Mouse (Mus musculus) ES-E14 (cell line): Measurements from ENCODE around the gene Vsnl1. TPM values are rescaled to one million over a fixed set of nuclear protein-coding genes. Genes with fewer than 3 reads are reported as not detected.

Source experiments
- DNase-seq: peaks from one replicate; pipeline ENCODE4 v3.0.0-alpha.2; 2013; ENCODE audit warnings: low read depth, low spot score
- H3K27ac ChIP-seq: 2 replicates; pipeline ENCODE4 v1.5.1; 2012; ENCODE audit warnings: low read depth, mild to moderate bottlenecking, low read length, moderate library complexity, mixed read lengths; ENCODE audit not compliant: poor library complexity, insufficient read depth, severe bottlenecking
- H3K36me3 ChIP-seq: 2 replicates; pipeline ENCODE4 v1.6.1; 2012; ENCODE audit warnings: mild to moderate bottlenecking, low read length, moderate library complexity, mixed read lengths; ENCODE audit not compliant: control insufficient read depth, poor library complexity, insufficient read depth, severe bottlenecking
- H3K4me1 ChIP-seq, 2 experiments: fragments of 150-350 bp in 1 of 2; sonication (generic) in 1 of 2; 2 replicates each; pipeline ENCODE4 v1.6.1; 2012; ENCODE audit warnings: low read length in 2 of 2, mild to moderate bottlenecking in 1 of 2, mixed read lengths in 1 of 2; ENCODE audit not compliant: control insufficient read depth in 2 of 2, insufficient read depth in 2 of 2, poor library complexity in 1 of 2
- H3K4me3 ChIP-seq, 2 experiments: fragments of 150-350 bp in 1 of 2; sonication (generic) in 1 of 2; 2 replicates each; pipeline ENCODE4 v1.5.1; 2012; ENCODE audit warnings: low read length in 2 of 2, low read depth in 1 of 2, mild to moderate bottlenecking in 1 of 2, mixed read lengths in 1 of 2; ENCODE audit not compliant: insufficient read depth in 1 of 2, poor library complexity in 1 of 2, severe bottlenecking in 1 of 2
- H3K9ac ChIP-seq: 2 replicates; pipeline ENCODE4 v1.6.1; 2012; ENCODE audit warnings: low read depth, mild to moderate bottlenecking, low read length, mixed read lengths; ENCODE audit not compliant: poor library complexity, insufficient read depth, severe bottlenecking
- H3K9me3 ChIP-seq: fragments of 150-350 bp; sonication (generic); 2 replicates; pipeline ENCODE4 v1.6.1; 2012; ENCODE audit warnings: low read depth, mild to moderate bottlenecking, low read length; ENCODE audit not compliant: control insufficient read depth, insufficient read depth
- CHD2 ChIP-seq: IDR thresholded peaks from 2 replicates; pipeline ENCODE4 v1.6.1; 2014; ENCODE audit warnings: mild to moderate bottlenecking, low read depth, low read length, inconsistent platforms
- HCFC1 ChIP-seq: IDR thresholded peaks from 2 replicates; pipeline ENCODE4 v1.6.1; 2012; ENCODE audit warnings: low read length, inconsistent platforms, borderline replicate concordance; ENCODE audit not compliant: insufficient read depth
- MAFK ChIP-seq: IDR thresholded peaks from 2 replicates; pipeline ENCODE4 v1.6.1; 2014; ENCODE audit warnings: mild to moderate bottlenecking, low read depth, low read length, inconsistent platforms; ENCODE audit not compliant: insufficient read depth
- ZC3H11A ChIP-seq: IDR thresholded peaks from 2 replicates; pipeline ENCODE4 v1.6.1; 2012; ENCODE audit warnings: low read depth, mild to moderate bottlenecking, inconsistent platforms, low read length, borderline replicate concordance
- ZNF384 ChIP-seq: IDR thresholded peaks from 2 replicates; pipeline ENCODE4 v1.6.1; 2012; ENCODE audit warnings: low read depth, low read length, inconsistent platforms
- in situ Hi-C, 2 experiments: fragments of 600-800 bp; cut with MboI; formaldehyde crosslinking; loops; one replicate each; pipeline ENCODE4 v1.15.1; 2025; ENCODE audit warnings: low sequenced_read_pairs in 2 of 2, inconsistent platforms in 1 of 2; ENCODE audit not compliant: unreplicated experiment in 2 of 2
- total RNA-seq: library from RNA; depleted of rRNA; stranded (reverse); fragments of 300-350 nt; gene quantifications from 2 replicates; pipeline ENCODE4 v1.2.3, GENCODE M21; 2012; rRNA removed

Vsnl1 gene
- total RNA-seq, result not detected in 2 replicates

DNA sequence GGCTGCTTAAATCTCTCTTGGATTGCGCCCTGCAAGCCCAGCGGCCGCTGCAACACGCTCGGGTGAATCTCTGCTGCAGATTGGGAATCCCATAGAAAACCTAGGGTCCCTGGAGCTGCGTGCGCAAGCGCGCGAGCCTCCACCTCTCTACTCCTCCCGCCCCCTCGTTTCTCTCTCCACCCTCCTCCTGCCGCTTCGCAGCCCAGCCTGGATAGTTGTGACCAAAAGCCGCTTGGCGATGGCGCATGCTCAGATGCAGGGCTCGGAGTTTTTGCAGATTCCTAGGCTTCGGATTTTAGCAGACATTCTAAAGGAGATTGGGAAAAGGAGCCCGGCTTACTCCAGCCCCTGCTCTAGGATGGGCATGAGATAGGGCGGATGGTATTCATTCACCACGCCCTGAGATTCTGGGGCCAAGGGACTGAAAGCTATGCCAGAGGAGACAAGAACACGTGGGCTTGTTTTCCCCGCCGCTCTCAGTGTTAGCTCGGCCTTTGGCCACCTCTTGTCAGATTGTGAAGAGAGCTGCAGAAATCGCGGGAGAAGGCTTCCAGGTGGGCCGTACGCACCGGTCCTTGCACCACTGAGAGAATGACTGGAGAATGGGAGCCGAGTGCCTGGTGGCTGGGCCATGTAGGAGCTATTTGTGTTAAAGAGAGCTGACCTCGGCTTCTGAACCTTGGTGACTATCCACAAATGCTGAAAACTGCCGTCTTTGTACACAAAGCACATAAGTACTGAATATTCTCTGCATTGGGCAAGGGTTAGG lies at the start of gene Vsnl1:
Gene Vsnl1 (minus strand): TSS at position 117 of the 769 bp plus-strand sequence.
- no peaks in the 10 kb centered on the region for H3K9me3 ChIP-seq
- H3K4me1 ChIP-seq, result peaks cover 2 to 4% of the 10 kb centered on the region in 2 experiments; a peak in 2 of 4 replicates
- no peak within 1 kb of the TSS for H3K27ac ChIP-seq
- in situ Hi-C loops, result no loop called here
- TF ChIP-seq HCFC1, result no peak
- TF ChIP-seq CHD2, result no peak
- TF ChIP-seq MAFK, result no peak
- no peak for TF ChIP-seq ZNF384
- TF ChIP-seq ZC3H11A, result no peak
- no peaks in the 10 kb centered on the region for H3K36me3 ChIP-seq
- no peak within 1 kb of the TSS; the same call in 1 of the 2 replicates for H3K9ac ChIP-seq
- H3K4me3 ChIP-seq, result peak within 1 kb of the TSS; percentile 10 to 39; a peak in 3 of 4 replicates
- peak; percentile 63 for DNase-seq

DNA sequence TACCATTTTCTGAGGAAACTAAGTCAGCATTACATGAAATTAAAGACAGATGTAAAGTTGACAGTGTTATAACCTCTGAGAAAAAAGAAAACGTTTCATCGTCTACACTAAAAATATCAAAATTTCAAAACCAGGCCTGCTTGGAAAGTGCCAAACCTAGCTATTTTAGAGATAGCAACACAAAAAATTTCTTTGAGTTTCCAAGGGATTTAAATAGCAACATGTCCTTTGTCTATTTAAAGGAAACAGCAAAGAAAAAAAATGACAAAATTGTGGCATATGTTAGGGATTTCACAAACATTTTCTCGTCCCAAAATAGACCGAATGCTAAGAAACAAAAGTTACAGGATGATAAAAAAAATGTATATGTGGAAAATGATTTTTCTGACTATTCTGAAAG lies 20.2 kb upstream of the Vsnl1 start:
- H3K9me3 ChIP-seq, result no peaks in the 10 kb centered on the region
- TF ChIP-seq CHD2, result no peak
- TF ChIP-seq ZC3H11A, result no peak
- TF ChIP-seq HCFC1, result no peak
- no peak for TF ChIP-seq ZNF384
- TF ChIP-seq MAFK, result no peak
- H3K4me3 ChIP-seq, result peak overlapping the region in 1 of 2 experiments; percentile 64; a peak in 2 of 4 replicates
- no peaks in the 10 kb centered on the region for H3K36me3 ChIP-seq
- in situ Hi-C loops, result no loop called here
- no peak overlapping the region for H3K9ac ChIP-seq
- no peak overlapping the region for H3K27ac ChIP-seq
- DNase-seq, result no peak
- H3K4me1 ChIP-seq, result no peaks in the 10 kb centered on the region

DNA sequence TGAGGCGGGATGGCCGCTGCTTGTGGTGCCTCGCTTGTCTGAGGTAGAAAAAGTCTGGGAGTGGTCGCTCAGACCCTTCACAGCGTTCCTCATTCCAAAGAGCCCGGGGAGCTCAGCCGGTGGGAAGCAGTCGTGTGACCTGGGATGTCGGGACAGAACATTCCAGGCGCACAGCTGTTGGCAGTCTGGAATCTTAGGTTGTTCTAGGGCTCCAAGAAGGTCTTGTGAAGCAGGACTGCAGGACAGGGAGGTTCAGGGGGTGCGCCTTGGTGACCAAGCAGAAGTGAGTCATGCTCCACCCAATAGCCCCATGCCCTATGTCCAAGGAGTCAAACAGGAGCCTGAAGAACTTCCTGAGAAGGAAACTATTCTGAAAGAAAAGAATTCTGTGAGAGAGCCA lies 19.8 kb upstream of the Vsnl1 start:
- in situ Hi-C loops, result no loop called here
- H3K27ac ChIP-seq, result no peak overlapping the region
- peak overlapping the region; percentile 64 to 71 for H3K4me3 ChIP-seq
- H3K4me1 ChIP-seq, result no peaks in the 10 kb centered on the region
- DNase-seq, result no peak
- H3K9ac ChIP-seq, result peak overlapping the region; percentile 58
- no peaks in the 10 kb centered on the region for H3K9me3 ChIP-seq
- no peak for TF ChIP-seq ZC3H11A
- TF ChIP-seq CHD2, result no peak
- TF ChIP-seq HCFC1, result no peak
- TF ChIP-seq ZNF384, result no peak
- TF ChIP-seq MAFK, result no peak
- no peaks in the 10 kb centered on the region for H3K36me3 ChIP-seq

DNA sequence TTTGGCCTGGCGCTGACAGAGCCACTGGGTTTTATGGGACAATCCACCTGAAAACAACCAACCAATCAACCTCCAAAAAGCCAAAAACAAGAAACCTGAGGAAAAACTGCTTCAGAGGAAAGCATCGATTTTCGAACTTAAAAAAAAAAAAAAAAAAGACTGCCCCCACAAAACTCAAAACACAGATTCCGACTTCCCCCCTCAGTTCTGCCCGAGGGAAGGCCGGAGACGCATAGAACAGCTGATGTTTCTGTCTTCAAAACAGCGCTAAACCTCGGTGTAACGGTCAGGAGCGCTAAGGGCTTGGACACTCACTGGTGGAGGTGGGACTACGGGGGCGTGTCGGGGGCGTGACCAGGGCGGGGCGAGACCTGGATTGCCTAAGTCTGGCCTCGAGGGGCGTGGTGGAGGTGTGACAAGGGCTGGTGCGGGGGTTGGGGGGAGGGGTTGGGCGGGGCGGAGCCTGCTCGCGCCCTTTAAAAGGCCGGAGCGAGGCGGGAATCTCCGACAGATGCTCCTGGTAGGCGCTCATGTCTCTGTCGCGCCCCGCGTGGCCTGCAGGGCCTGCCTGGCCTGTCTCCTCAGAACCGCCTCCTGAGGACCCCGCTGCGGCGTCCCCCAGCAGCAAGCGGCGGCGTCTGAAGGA lies 19.3 kb upstream of the Vsnl1 start, which contains the start of gene Rad51ap2:
Gene Rad51ap2 (plus strand): TSS at position 531 of the 646 bp plus-strand sequence.
- H3K9me3 ChIP-seq, result no peaks in the 10 kb centered on the region
- no peaks in the 10 kb centered on the region for H3K36me3 ChIP-seq
- no peak within 1 kb of the TSS for H3K27ac ChIP-seq
- no peaks in the 10 kb centered on the region for H3K4me1 ChIP-seq
- TF ChIP-seq ZNF384 (peak; percentile 90), ZC3H11A (no peak)
- peak within 1 kb of the TSS; percentile 64 to 71 for H3K4me3 ChIP-seq
- H3K9ac ChIP-seq, result peak within 1 kb of the TSS; percentile 58
- in situ Hi-C loops, result no loop called here
- peak; percentile 96 for DNase-seq
